Mouse (Mus musculus) thymus, adult 2 months (tissue): ENCODE results near the gene Rptor. TPM values are rescaled to one million over a fixed set of nuclear protein-coding genes. Genes with fewer than 3 reads are reported as not detected.

ENCODE experiments used
- DNase-seq: peaks from one replicate; pipeline ENCODE4 v3.0.0; 2021
- H3K27ac ChIP-seq: fragments of 200-500 bp; 2 replicates; pipeline ENCODE4 v1.5.1; 2012; ENCODE audit warnings: low read length, control low read depth; ENCODE audit not compliant: control insufficient read depth, insufficient read depth
- H3K27me3 ChIP-seq: fragments of 200-500 bp; 2 replicates; pipeline ENCODE4 v1.6.1; 2012; ENCODE audit warnings: mild to moderate bottlenecking, low read length, moderate library complexity, mixed read lengths; ENCODE audit not compliant: control insufficient read depth, insufficient read depth
- H3K36me3 ChIP-seq: fragments of 200-500 bp; 2 replicates; pipeline ENCODE4 v1.6.1; 2012; ENCODE audit warnings: mild to moderate bottlenecking, low read length, moderate library complexity; ENCODE audit not compliant: control insufficient read depth, insufficient read depth
- H3K4me1 ChIP-seq: fragments of 200-500 bp; replicated peaks from 2 replicates; pipeline ENCODE4 v1.6.1; 2012; ENCODE audit warnings: low read length; ENCODE audit not compliant: control insufficient read depth, insufficient read depth
- H3K4me3 ChIP-seq: fragments of 200-500 bp; 2 replicates; pipeline ENCODE4 v1.5.1; 2012; ENCODE audit warnings: mild to moderate bottlenecking, low read length, control low read depth, moderate library complexity; ENCODE audit not compliant: control insufficient read depth, insufficient read depth
- CTCF ChIP-seq: fragments of 200-500 bp; IDR thresholded peaks from 2 replicates; pipeline ENCODE4 v1.5.1; 2012; ENCODE audit warnings: mild to moderate bottlenecking, control low read depth, low read length, moderate library complexity, borderline replicate concordance; ENCODE audit not compliant: control insufficient read depth, poor library complexity, insufficient read depth; ENCODE audit errors: extremely low read depth
- POLR2A ChIP-seq: fragments of 200-500 bp; IDR thresholded peaks from 2 replicates; pipeline ENCODE4 v1.6.1; 2012; ENCODE audit warnings: mild to moderate bottlenecking, low read length, control low read depth, moderate library complexity; ENCODE audit not compliant: control insufficient read depth, poor library complexity, insufficient read depth; ENCODE audit errors: extremely low read depth
- WGBS: fragments of 180-500 bp; shearing (Covaris S2); methylation state at CpG from one replicate; pipeline ENCODE4 v1.1.7; 2018; 5-methylcytosine and 5-hydroxymethylcytosine counted together
- polyA plus RNA-seq: library from polyadenylated mRNA; depleted of rRNA; stranded (reverse); fragments of >200 nt; gene quantifications from 2 replicates; pipeline ENCODE4 v1.2.3, GENCODE M21; 2012

Gene Rptor
- polyA plus RNA-seq, 1 experiment: 58.7 TPM

DNA sequence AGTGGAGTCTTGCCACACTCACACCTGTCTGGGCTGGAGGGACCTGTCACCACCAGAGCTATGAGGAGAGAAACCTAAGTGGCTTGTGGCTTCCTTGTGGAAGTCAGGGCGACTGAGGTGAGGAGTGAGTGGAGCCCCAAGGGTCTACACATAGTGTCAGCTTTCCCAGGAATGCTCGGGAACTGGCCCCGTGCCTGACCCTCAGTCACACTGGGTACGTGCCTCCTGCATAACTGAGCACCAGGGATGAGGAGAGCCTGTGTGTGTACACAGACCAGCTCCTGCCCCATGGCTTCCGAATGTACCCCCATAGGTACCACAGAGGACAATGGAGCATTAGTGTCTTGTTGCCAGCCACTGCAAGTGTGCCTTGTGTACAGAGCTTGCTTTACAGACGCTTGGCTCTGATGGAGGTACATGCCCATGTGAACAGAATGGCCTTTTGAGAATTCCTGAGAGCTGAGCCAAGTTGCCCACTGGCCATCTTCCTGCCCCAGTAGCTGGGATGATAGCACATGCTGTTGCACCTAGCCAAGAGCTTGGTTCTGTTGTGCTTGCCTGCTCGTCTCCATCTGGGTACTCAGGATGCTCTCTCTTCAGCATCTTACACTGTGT is 289.0 kb downstream of the Rptor start:
- TF ChIP-seq CTCF: no peak
- TF ChIP-seq POLR2A: no peak
- 95% methylated on average over 7 of the region's 7 CpGs for WGBS
- Histone ChIP-seq H3K4me1 (no peaks in the 10 kb centered on the region; the same call in 1 of the 2 replicates), H3K36me3 (peaks cover 21% of the 10 kb centered on the region), H3K27ac (no peak overlapping the region), H3K27me3 (no peaks in the 10 kb centered on the region), H3K4me3 (no peak overlapping the region)
- DNase-seq: no peak

DNA sequence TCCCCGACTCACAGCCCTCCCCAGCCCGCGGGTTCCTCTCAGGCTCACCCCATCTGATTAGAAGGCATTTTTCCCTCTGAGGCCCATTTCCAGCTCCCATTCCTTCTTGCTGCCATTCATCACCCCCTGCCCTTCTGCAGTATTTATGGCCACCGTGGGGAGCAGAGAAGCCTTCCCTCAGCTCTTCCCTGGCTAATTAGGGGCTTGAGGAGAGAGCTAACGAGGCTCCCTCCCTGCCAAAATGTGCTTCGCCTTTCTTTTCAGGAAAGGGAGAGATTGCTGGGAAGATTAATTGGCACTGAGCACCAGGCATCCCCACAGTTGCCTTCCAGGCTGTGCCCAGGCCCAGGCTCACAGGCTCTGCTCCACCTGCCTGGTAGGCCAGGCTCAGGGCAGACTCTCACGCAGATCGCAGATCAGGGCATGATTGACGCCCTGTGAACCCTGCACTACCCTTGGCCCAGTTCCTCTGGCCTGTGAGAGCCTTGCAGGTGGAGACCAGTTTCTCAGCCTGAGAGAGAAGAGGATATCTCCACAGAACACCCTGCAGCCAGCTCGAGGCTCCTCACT is 291.0 kb downstream of the Rptor start:
- H3K36me3 ChIP-seq: peaks cover 24% of the 10 kb centered on the region
- H3K4me1 ChIP-seq: no peaks in the 10 kb centered on the region; the same call in 1 of the 2 replicates
- no peaks in the 10 kb centered on the region for H3K27me3 ChIP-seq
- no peak for DNase-seq
- H3K27ac ChIP-seq: no peak overlapping the region
- no peak overlapping the region for H3K4me3 ChIP-seq
- TF ChIP-seq CTCF (no peak), POLR2A (no peak)
- WGBS: 96% methylated on average over 10 of the region's 10 CpGs

DNA sequence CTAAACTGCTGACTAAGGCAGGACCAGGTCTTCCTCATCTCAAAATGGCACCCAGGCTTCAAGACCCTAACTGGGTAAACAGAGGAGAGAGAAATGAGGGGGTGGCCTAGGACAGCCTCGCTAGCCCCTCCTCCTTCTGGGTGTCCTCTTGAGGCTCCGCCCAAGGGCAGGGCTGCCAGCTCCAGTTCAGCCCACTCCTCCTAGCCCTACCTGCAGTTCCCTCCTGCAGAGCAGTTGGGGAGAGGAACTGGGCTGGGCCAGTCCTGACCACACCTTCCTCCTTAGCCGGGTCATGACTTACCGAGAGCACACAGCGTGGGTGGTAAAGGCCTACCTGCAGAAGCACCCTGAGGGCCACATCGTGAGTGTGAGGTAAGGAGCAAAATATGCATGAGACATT is 291.9 kb downstream of the Rptor start:
- WGBS: 59% methylated on average over 6 of the region's 6 CpGs
- H3K4me3 ChIP-seq: no peak overlapping the region
- peaks cover 24% of the 10 kb centered on the region for H3K36me3 ChIP-seq
- H3K4me1 ChIP-seq: no peaks in the 10 kb centered on the region; the same call in 1 of the 2 replicates
- H3K27ac ChIP-seq: no peak overlapping the region
- DNase-seq: no peak
- H3K27me3 ChIP-seq: no peaks in the 10 kb centered on the region
- TF ChIP-seq CTCF (no peak), POLR2A (no peak)

DNA sequence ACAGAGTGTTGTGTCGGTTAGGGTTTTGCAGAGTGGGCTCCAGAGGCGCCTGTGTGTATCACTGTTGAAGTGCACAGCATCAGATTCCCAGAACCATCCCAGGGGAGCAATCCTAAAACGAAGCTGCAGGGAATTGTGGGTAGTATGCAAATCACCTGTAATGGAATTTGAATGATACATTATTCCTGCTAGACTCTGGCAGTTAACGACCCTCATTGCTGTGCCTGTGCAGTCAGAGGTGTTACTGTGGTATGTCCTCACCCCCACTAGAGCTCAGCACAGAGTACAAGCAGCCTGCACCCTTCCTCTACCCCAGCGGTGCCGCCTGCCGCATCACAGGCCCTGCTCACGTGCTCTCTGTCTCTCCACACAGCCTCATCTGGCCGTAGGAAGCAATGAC is 294.3 kb downstream of the Rptor start:
- H3K4me1 ChIP-seq: no peaks in the 10 kb centered on the region; the same call in 1 of the 2 replicates
- WGBS: 97% methylated on average over 9 of the region's 9 CpGs
- TF ChIP-seq POLR2A (no peak), CTCF (no peak)
- H3K4me3 ChIP-seq: no peak overlapping the region
- no peaks in the 10 kb centered on the region for H3K27me3 ChIP-seq
- no peak overlapping the region for H3K27ac ChIP-seq
- DNase-seq: no peak
- 0 out of 2 replicates have a peak, but pooled peaks cover 16% of the 10 kb centered on the region for H3K36me3 ChIP-seq

DNA sequence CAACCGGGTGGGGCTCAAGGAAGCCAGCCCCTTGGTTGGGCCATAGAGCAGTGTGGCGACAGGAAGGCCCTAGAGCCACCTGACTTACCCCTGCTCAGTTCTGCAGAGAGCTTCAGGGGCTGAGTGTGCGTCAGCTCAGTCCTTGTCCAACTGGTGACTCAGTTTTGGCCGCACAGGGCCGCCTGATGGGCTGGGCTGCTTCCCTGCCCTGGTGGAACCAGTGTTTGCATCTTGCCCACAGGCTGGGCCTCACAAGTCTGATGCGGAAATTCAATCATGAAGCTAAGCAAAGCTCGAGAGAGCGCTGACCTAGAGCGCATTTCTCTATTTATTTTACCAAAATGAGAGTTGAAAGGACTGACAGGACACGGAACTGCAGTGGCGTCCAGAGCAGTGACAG is 296.3 kb downstream of the Rptor start:
- no peak overlapping the region for H3K27ac ChIP-seq
- 97% methylated on average over 11 of the region's 11 CpGs for WGBS
- no peak for DNase-seq
- no peak overlapping the region for H3K4me3 ChIP-seq
- H3K4me1 ChIP-seq: no peaks in the 10 kb centered on the region; the same call in 1 of the 2 replicates
- 0 out of 2 replicates have a peak, but pooled peaks cover 15% of the 10 kb centered on the region for H3K36me3 ChIP-seq
- TF ChIP-seq POLR2A (no peak), CTCF (no peak)
- no peaks in the 10 kb centered on the region for H3K27me3 ChIP-seq

DNA sequence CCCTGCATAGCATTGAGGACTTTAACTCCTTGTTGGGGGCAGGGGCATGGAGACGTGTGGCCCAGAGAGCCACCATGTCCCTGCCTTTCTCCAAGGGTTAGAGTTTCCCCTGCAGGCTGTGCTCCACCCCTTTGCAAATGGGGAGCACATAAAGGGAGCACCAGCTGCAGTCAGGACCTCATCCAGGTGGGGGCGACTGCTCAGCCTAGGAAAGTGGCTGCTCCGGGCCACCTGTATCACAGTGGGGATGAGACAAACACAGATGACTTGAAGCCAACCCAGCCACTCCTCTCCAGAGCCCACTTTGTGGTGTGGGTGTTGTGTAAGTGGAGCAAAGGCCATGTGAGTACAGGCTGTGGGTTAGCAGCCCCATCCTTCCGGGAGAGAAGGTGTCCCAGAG is 298.5 kb downstream of the Rptor start:
- 79% methylated on average over 4 of the region's 4 CpGs for WGBS
- Histone ChIP-seq H3K27ac (no peak overlapping the region), H3K27me3 (no peaks in the 10 kb centered on the region), H3K36me3 (0 out of 2 replicates have a peak, but pooled peaks cover 9% of the 10 kb centered on the region), H3K4me3 (no peak overlapping the region), H3K4me1 (no peaks in the 10 kb centered on the region)
- TF ChIP-seq CTCF: no peak
- TF ChIP-seq POLR2A: no peak
- no peak for DNase-seq

DNA sequence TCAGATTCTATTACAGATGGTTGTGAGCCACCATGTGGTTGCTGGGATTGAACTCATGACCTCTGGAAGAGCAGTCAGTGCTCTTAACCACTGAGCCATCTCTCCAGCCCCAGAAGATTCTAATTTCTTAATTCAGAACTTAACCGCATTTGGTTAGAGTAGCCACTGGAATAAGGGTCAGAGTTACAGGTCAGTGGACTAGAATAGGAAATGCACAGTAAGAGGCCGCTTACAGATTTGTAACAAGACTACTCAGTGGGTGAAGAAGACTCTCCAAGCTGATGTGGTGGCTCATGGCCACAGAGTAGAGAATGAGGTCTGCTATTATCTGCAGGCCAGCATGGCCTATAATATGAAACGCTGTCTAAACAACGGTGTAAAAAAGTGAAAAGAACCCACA is 300.2 kb downstream of the Rptor start:
- DNase-seq: no peak
- WGBS: 86% methylated on average over 4 of the region's 4 CpGs
- TF ChIP-seq POLR2A (no peak), CTCF (no peak)
- no peak overlapping the region for H3K4me3 ChIP-seq
- H3K4me1 ChIP-seq: peaks cover 4% of the 10 kb centered on the region; the same call in 1 of the 2 replicates
- H3K27ac ChIP-seq: no peak overlapping the region
- H3K27me3 ChIP-seq: no peaks in the 10 kb centered on the region
- H3K36me3 ChIP-seq: 0 out of 2 replicates have a peak, but pooled peaks cover 4% of the 10 kb centered on the region
